Mouse (Mus musculus): ENCODE measurements around the gene Olfr111. TPM values are rescaled to one million over a fixed set of nuclear protein-coding genes. Genes with fewer than 3 reads are reported as not detected.

Gene Olfr111
- polyA plus RNA-seq, 1 experiment from 2014 or later: not detected

DNA sequence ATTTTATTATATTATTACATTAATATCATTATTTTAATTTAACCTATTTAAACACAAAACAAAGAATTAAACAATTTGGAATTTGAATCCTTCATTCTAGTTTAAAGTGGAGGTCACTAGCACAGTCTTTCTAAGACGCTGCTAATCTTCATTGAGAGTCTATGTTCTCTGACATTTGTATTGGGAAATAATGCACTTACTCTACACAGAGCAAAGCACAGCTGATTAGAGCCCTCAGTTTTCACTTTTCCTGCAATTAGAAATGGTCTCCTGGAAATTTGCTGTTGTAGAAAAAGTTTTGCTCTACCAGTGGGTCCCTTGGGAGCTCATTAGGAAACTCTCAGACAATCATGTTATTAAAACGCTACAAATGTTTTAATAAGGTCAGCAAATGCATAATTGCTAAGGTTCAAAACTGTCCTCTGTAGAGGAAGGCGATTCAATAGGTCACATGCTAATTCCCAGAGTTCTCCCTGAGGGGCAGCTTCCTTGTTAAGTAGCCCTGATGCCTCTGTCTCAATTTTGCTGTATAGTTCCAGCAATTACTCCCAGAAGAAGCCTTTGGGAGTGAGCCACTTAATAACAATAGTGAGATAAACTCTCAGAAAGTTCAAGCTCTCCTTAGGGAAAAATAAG is 36.1 kb downstream of the Olfr111 start:
- H3K4me1 ChIP-seq (ENCODE audit: control insufficient read depth, insufficient read depth, low read length): no peaks in the 10 kb centered on the region
- no peak overlapping the region for H3K4me2 ChIP-seq (ENCODE audit: low read length)
- H3K9ac ChIP-seq (ENCODE audit: low read depth, low read length): no peak overlapping the region
- no peak overlapping the region for H3K27ac ChIP-seq (ENCODE audit: low read length)
- no peaks in the 10 kb centered on the region for H3K36me3 ChIP-seq (ENCODE audit: control insufficient read depth, insufficient read depth, low read length)
- 49% methylated on average over 3 of the region's 3 CpGs for WGBS
- no peaks in the 10 kb centered on the region for H3K9me3 ChIP-seq (replicated peaks; ENCODE audit: control insufficient read depth, low read length, poor library complexity, severe bottlenecking)
- H3K27me3 ChIP-seq (ENCODE audit: control insufficient read depth, insufficient read depth, low read depth, low read length): no peaks in the 10 kb centered on the region
- no peak overlapping the region for H3K4me3 ChIP-seq (ENCODE audit: low read depth, low read length)
- ATAC-seq: peak; percentile 58; the same call in 1 of the 2 replicates

DNA sequence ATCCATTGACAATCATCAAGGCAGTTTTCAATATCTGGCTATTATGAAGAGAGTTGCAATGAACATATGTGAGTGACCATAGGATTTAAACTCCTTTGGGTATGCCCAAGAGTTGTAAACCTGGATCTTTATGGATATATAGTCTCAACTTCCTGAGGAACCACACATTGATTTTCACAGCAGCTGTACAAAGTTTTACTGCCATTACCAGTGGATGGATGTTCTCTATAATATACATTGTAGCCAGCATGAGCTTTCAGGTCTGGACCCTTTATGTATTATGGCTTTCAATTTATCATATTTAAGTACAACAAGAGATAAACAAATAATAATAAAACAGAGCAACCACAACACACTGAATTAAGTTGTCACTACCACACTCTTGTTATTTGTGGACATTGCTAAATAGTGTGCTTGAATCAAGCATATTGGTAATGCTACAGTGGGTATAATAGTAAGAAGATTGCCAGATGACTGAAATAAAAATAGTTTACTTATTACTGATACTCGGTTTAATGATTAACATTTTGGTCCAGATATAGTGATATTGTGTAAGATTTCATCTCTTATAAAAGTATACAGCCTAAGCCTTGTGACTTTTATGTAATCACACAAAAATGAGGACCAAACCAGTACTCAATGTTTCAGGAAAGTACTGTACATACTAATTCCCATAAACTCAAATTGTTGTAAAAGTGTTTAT is 51.2 kb downstream of the Olfr111 start:
- no peak overlapping the region for H3K27ac ChIP-seq (ENCODE audit: low read length)
- 62% methylated on average over 1 of the region's 1 CpGs for WGBS
- H3K4me3 ChIP-seq (ENCODE audit: low read depth, low read length): no peak overlapping the region
- no peaks in the 10 kb centered on the region for H3K9me3 ChIP-seq (replicated peaks; ENCODE audit: control insufficient read depth, low read length, poor library complexity, severe bottlenecking)
- no peak overlapping the region for H3K9ac ChIP-seq (ENCODE audit: low read depth, low read length)
- ATAC-seq: no peak
- no peaks in the 10 kb centered on the region for H3K36me3 ChIP-seq (ENCODE audit: control insufficient read depth, insufficient read depth, low read length)
- no peaks in the 10 kb centered on the region for H3K4me1 ChIP-seq (ENCODE audit: control insufficient read depth, insufficient read depth, low read length)
- no peaks in the 10 kb centered on the region for H3K27me3 ChIP-seq (ENCODE audit: control insufficient read depth, insufficient read depth, low read depth, low read length)
- H3K4me2 ChIP-seq (ENCODE audit: low read length): no peak overlapping the region

GRCm38 (mm10) chr17:37569351-37569750 is 61.5 kb downstream of the Olfr111 start, which contains the start of gene Olfr112:
Gene Olfr112 (minus strand): TSS chr17:37569451.
- H3K36me3 ChIP-seq (ENCODE audit: control insufficient read depth, insufficient read depth, low read length): no peaks in the 10 kb centered on the region
- no peak within 1 kb of the TSS for H3K27ac ChIP-seq (ENCODE audit: low read length)
- H3K4me1 ChIP-seq (ENCODE audit: control insufficient read depth, insufficient read depth, low read length): no peaks in the 10 kb centered on the region
- H3K27me3 ChIP-seq (ENCODE audit: control insufficient read depth, insufficient read depth, low read depth, low read length): no peaks in the 10 kb centered on the region
- no peak within 1 kb of the TSS for H3K4me3 ChIP-seq (ENCODE audit: low read depth, low read length)
- no peak within 1 kb of the TSS for H3K4me2 ChIP-seq (ENCODE audit: low read length)
- H3K9me3 ChIP-seq (replicated peaks; ENCODE audit: control insufficient read depth, low read length, poor library complexity, severe bottlenecking): no peaks in the 10 kb centered on the region
- no peak for ATAC-seq
- H3K9ac ChIP-seq (ENCODE audit: low read depth, low read length): no peak within 1 kb of the TSS

- Histone ChIP-seq H3K4me1 (ENCODE audit: control insufficient read depth, insufficient read depth, low read length) (no peaks in the 10 kb centered on the region), H3K9me3 (replicated peaks; ENCODE audit: control insufficient read depth, low read length, poor library complexity, severe bottlenecking) (no peaks in the 10 kb centered on the region), H3K9ac (ENCODE audit: low read depth, low read length) (no peak within 1 kb of the TSS), H3K4me2 (ENCODE audit: low read length) (no peak within 1 kb of the TSS), H3K27ac (ENCODE audit: low read length) (no peak within 1 kb of the TSS), H3K4me3 (ENCODE audit: low read depth, low read length) (no peak within 1 kb of the TSS), H3K36me3 (ENCODE audit: control insufficient read depth, insufficient read depth, low read length) (no peaks in the 10 kb centered on the region), H3K27me3 (ENCODE audit: control insufficient read depth, insufficient read depth, low read depth, low read length) (no peaks in the 10 kb centered on the region)
- no peak for ATAC-seq
These were observed 69.7 kb downstream of the Olfr111 start, which contains the start of gene Olfr113 for GRCm38 (mm10) chr17:37577563-37577962. Gene Olfr113 (minus strand): TSS chr17:37577663.

Other genes with a start within 250 kb of the Olfr111 start
- gene Olfr98, start 244.3 kb upstream of the Olfr111 start, polyA plus RNA-seq (2015; fragmentation: Nextera tagmentation; extraction: Ambion mirVana): not detected in 2 replicates
- gene H2-M3, start 237.8 kb upstream of the Olfr111 start, polyA plus RNA-seq (2015; fragmentation: Nextera tagmentation; extraction: Ambion mirVana): 1.2 and 1.9 TPM in 2 replicates
- not detected in 2 replicates for gene Olfr99, start 224.6 kb upstream of the Olfr111 start, polyA plus RNA-seq (2015; fragmentation: Nextera tagmentation; extraction: Ambion mirVana)
- not detected in 2 replicates for gene Olfr101, start 203.7 kb upstream of the Olfr111 start, polyA plus RNA-seq (2015; fragmentation: Nextera tagmentation; extraction: Ambion mirVana)
- gene Olfr102, start 191.0 kb upstream of the Olfr111 start, polyA plus RNA-seq (2015; fragmentation: Nextera tagmentation; extraction: Ambion mirVana): not detected in 2 replicates
- gene Olfr103, start 168.3 kb upstream of the Olfr111 start, polyA plus RNA-seq (2015; fragmentation: Nextera tagmentation; extraction: Ambion mirVana): not detected in 2 replicates
- not detected in 2 replicates for gene Olfr104-ps, start 148.4 kb upstream of the Olfr111 start, polyA plus RNA-seq (2015; fragmentation: Nextera tagmentation; extraction: Ambion mirVana)
- not detected in 2 replicates for gene Olfr105-ps, start 129.0 kb upstream of the Olfr111 start, polyA plus RNA-seq (2015; fragmentation: Nextera tagmentation; extraction: Ambion mirVana)
- gene Olfr106-ps, start 117.6 kb upstream of the Olfr111 start, polyA plus RNA-seq (2015; fragmentation: Nextera tagmentation; extraction: Ambion mirVana): not detected in 2 replicates
- not detected in 2 replicates for gene Olfr107, start 108.8 kb upstream of the Olfr111 start, polyA plus RNA-seq (2015; fragmentation: Nextera tagmentation; extraction: Ambion mirVana)
- not detected in 2 replicates for gene Olfr108, start 62.5 kb upstream of the Olfr111 start, polyA plus RNA-seq (2015; fragmentation: Nextera tagmentation; extraction: Ambion mirVana)
- not detected in 2 replicates for gene Olfr109, start 49.1 kb upstream of the Olfr111 start, polyA plus RNA-seq (2015; fragmentation: Nextera tagmentation; extraction: Ambion mirVana)
- not detected in 2 replicates for gene H2-M2, start 24.5 kb upstream of the Olfr111 start, polyA plus RNA-seq (2015; fragmentation: Nextera tagmentation; extraction: Ambion mirVana)
- gene Olfr110, start 15.6 kb upstream of the Olfr111 start, polyA plus RNA-seq (2015; fragmentation: Nextera tagmentation; extraction: Ambion mirVana): not detected in 2 replicates
- gene Olfr112, start 61.4 kb downstream of the Olfr111 start, polyA plus RNA-seq (2015; fragmentation: Nextera tagmentation; extraction: Ambion mirVana): not detected in 2 replicates
- not detected in 2 replicates for gene Olfr113, start 69.6 kb downstream of the Olfr111 start, polyA plus RNA-seq (2015; fragmentation: Nextera tagmentation; extraction: Ambion mirVana)
- not detected in 2 replicates for gene Olfr114, start 84.7 kb downstream of the Olfr111 start, polyA plus RNA-seq (2015; fragmentation: Nextera tagmentation; extraction: Ambion mirVana)
- not detected in 2 replicates for gene Olfr115, start 119.1 kb downstream of the Olfr111 start, polyA plus RNA-seq (2015; fragmentation: Nextera tagmentation; extraction: Ambion mirVana)
- gene Olfr116, start 119.2 kb downstream of the Olfr111 start, polyA plus RNA-seq (2015; fragmentation: Nextera tagmentation; extraction: Ambion mirVana): not detected in 2 replicates
- not detected in 2 replicates for gene Olfr117, start 155.8 kb downstream of the Olfr111 start, polyA plus RNA-seq (2015; fragmentation: Nextera tagmentation; extraction: Ambion mirVana)
- gene Olfr118, start 159.0 kb downstream of the Olfr111 start, polyA plus RNA-seq (2015; fragmentation: Nextera tagmentation; extraction: Ambion mirVana): not detected in 2 replicates
- not detected in 2 replicates for gene Olfr119, start 188.5 kb downstream of the Olfr111 start, polyA plus RNA-seq (2015; fragmentation: Nextera tagmentation; extraction: Ambion mirVana)
- not detected in 2 replicates for gene Olfr120, start 213.8 kb downstream of the Olfr111 start, polyA plus RNA-seq (2015; fragmentation: Nextera tagmentation; extraction: Ambion mirVana)
- gene Olfr121, start 240.8 kb downstream of the Olfr111 start, polyA plus RNA-seq (2015; fragmentation: Nextera tagmentation; extraction: Ambion mirVana): not detected in 2 replicates

All from midbrain, embryonic 16.5 days (tissue).